Mouse (Mus musculus): Measurements from ENCODE around the gene Ntrk1.

The Ntrk1 gene

DNA sequence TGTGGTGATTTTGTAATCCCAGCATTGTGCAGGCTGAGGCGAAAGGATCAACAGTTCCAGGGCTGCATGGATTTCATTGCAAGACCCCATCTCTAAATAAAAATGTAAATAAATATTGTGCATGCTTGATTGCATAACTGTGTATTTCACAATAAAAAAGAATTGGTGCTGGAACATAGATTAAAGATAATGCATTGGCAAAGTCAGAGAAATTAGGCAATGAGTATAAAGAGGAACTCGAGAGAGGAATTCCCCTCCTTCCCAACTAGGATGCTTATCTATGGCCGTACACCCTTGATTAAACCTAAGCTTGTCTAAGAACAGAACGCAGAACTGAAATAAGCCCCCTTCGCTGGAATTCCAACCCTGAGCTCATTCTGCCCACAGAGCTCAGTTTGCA is 9.8 kb downstream of the Ntrk1 start:
- no peak for DNase-seq

DNA sequence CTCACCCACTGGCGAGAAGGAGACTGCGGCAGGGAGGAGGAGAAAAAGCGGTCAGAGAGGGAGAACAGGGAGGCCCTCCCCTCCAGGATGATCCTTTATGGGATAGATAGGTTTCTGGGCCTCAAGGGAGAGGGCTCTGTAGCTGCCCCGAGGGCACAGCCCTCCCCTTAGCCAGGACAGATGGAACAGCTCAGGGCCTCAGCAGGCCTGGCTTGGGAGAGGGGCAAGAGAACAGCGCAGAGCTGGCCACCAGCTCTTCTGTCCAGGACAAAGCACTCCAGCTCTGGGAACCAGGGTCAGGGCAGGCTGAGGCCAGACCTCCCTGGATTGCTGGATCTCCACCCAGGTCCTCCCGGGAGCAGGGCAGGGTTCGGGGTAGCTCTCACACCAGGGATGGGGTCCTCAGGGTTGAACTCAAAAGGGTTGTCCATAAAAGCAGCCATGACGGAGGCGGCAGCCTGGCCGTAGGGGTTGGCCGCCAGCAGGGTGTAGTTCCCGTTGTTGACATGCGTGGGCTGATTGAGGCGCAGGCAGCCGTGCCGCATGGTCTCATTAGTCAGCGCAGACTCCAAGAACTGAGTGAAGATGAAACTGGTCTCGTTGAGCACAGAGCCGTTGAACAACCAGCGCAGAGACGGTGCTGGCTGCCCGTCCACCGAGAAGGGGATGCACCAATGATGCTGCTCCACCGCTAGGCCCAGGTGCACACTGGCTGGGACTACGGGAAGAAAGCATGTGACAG is 11.5 kb downstream of the Ntrk1 start:
- DNase-seq = peak in 1 of 2 experiments; percentile 25

DNA sequence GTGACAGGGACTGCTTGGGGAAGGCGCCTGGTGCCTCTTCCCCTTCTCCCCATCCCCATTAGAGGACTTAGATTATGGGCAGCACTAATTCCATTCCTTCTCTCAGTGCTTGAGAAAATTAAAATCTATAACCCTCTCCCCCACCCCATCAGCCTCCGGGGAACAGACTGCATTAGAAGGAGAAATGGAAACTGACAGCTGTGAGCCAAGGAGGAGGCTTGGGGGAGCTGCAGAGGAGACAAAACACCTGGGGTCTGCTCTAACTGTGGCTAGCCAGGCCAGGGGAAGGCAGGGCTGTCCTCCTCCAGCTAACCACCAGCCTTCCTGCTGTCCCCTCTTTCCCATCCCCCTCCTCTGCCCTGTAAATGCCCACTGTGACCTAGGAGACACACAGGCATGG is 15.9 kb downstream of the Ntrk1 start:
- DNase-seq = no peak

DNA sequence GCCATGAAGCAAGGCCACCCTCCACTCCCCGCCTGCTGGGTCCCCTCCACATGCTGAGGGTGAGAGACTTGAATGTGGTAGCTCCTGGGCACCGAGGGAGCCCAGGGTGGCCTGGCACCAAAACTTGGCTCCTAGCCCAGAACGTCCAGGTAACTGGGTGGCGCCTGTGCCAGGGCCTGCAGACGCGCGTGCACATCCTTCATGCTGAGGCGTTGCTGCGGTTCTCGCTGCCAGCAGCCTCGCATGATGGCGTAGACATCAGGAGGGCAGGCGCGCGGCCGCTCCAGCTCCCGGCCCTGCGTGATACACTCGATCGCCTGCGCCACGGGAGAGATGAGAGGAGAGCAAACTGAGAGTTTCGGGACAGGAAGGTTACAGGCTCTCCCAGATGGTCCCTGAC is 16.7 kb downstream of the Ntrk1 start:
- DNase-seq = no peak

DNA sequence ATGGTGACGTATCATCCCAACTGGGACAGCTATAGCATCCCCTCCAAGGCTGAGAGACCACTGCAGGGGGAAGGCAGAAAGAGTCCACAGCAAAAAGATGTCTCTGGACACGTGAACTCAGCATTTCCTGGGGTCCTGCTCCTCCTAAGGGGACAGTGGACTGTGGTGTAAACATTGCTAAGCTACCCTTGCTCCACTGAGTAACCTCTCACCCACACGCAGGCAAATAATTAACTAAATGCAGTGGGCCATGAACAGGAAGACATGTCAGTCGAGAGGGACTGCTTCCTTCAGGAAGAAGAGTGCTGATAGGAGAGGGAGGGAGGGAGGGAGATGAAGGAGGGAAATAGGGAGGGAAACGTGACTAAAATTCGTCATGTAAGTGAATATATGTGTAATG is 23.9 kb downstream of the Ntrk1 start:
- DNase-seq = no peak

DNA sequence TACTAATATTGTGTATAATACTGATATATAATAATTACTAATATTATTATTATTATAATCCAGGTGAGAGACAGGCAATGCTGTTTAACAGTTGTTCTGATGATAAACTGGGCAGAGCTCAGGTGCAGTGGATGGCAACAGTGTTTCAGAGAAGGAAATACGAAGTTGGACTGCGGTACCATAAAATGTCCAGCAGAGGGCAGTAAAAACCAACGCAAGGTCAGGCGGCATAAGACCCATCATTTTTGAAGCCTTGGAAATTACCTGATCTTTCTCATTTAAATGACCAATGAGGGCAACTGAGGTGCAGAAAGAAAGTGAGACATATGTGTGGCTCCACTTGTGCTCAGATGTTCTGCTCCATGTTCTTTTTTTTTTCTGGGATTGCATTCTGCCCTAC is 24.7 kb downstream of the Ntrk1 start:
- peak in 1 of 2 experiments; percentile 58 for DNase-seq

DNA sequence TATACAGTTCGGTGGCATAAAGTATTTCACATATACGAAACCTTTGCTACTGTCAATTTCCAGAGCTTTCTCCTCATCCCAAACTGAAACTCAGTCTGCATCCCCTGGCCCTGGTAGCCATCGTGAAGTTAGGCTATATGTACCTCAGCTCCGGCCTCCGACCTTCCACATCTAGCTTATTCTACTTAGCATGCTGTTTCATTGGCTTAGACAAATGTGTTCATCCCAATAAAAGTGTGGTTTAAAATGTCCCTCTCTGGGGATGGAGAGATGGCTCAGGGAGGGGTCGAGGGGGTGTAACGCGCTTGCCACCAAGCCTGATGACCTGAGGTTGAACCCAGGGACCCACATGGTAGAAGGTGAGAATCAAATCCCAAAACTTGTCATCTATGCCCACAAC is 25.5 kb downstream of the Ntrk1 start:
- no peak for DNase-seq

DNA sequence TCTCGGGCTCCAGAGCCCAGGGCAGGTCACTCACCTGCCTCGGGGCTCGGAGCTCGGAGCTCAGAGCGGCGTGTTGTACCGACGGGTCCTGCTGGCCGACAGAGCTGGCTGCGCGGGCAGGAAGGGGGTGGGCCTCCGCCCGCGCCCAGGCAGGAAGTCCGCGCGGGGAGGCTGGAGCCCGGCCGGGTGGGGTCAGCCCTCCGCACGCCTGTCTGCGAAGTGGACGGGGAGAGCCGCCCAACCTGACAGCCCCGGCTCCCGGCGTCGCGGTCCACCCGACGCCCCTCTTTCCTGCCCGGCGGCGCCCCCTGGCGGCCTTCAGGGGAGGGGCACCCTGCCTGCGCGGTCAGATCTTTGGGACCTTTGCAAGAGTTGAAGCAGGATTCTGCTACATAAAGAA is 26.1 kb downstream of the Ntrk1 start:
- peak; percentile 92 to 95 for DNase-seq

DNA sequence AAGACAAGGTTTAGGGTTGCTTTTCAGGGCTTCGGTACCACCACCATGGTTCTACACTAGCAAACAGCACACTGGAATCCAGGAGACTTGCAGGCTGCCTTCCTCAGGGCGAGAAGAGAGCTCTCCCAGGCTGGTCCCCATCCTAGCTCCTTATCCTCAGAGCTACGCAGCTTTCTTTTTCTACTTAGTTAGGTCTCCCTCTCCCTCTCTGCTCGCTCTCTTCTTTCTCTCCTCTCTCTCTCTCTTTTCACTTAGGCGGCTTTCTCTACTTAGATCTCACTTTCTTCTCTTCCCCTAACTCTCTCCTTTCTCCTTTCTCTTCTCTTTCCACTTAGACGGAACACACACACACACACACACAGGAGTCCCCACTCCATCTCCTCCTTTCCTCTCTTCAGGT is 26.5 kb downstream of the Ntrk1 start:
- DNase-seq = no peak

DNA sequence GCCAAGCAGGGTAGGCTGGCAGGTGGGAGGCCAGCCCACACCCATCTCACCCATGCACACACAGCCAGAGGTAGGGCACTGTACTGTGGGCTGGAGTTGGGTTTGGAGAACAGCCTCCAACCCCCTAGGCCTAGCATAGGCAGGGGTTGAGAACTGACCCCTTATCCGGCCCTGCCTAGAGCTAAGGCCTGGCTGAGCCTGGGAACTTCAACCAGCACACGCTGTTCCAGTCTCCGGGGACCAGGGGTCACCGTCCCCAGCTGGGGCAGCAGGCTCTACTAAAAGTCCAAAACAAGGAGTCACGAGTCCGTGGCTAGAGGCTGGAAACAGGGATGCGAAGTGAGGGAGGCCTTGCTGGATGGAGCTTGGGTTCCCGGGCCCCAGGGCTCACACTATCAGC is 27.2 kb downstream of the Ntrk1 start:
- DNase-seq = peak in 1 of 2 experiments; percentile 62

DNA sequence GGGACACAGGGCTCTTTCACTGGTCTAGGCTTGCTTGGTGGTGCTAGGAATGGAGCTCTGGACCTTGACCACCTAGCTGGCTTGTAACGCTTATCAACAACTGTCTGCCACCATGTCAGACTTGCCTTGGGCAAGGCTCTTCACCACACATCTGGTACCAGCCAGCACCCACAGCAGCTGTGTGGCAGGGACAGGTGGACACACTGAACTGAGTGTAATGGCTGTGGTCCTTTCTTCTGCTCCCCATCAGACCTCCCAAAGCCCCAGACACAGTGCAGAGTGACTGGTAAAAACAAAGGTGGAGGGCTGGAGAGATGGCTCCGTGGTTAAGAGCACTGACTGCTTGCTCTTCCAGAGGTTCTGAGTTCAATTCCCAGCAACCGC is 28.7 kb downstream of the Ntrk1 start:
- DNase-seq = no peak

DNA sequence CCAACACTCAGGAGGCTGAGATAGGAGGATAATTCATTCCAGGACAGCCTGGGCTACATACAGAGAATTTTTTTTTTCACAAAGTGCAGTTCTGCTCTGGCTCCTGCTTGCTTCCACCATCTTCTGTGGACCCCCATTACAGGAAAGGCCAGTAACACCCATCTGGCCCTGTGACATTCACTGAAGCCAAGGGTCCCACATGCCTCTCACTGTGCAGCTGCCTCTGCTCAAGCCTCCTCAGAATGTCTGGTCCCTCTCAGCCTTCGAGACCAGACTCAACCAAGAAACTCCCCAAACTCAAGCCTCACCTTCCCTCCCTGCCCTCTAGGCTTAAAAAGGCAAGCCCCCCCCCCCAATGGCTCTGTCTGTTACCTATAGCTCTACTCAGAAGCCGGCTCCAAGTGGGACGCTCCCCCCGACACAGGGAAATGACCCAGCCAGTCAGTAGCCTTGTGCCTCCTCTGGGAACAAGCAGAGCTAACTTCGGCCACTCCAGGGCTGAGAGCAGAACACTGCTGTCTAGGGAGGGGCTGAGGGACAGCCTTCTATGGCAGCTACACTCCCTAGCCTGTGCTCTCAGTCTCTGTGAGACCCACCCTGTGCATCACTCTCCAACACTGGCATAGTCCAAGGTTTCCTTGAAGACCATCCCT is 29.2 kb downstream of the Ntrk1 start:
- DNase-seq = no peak

DNA sequence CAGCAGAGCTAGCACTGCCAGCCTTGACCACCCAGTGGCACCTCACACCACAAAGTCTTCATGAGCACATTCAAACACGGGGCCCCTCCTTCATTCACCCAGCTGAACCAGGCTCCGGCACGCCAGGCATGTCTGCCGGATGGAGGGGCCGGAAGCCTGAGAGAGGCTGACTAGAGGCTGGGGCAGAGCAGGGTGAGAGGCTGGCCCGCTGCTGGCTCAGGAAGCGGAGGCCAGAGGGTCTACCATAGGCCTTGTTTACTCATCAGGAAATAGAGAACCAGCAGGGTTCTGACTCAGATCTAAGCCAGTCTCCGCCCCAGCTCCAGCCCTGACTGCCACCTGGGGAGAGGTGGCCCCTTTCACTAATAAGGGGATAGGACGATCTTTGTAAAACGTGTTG is 29.9 kb downstream of the Ntrk1 start:
- DNase-seq = peak; percentile 80 to 88

DNA sequence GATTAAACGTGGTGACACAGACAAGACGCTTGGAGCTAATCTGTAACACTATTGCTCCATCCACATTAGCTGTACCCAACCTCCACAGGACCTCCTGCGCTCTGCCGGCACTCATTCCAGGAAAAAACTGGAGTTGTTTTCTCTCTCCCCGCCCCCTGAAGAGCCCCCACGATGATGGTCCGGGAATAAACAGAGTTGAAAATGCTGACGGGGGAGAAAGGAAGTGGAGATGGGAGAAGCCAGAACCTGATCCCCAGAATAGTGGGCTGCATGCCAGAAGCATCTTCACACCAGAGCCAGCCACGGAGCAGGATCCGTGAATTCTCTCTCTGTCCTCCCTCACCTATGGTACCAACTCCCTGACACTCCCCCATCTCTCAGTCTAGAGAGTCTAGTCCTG is 30.5 kb downstream of the Ntrk1 start:
- peak in 1 of 2 experiments; percentile 53 for DNase-seq

DNA sequence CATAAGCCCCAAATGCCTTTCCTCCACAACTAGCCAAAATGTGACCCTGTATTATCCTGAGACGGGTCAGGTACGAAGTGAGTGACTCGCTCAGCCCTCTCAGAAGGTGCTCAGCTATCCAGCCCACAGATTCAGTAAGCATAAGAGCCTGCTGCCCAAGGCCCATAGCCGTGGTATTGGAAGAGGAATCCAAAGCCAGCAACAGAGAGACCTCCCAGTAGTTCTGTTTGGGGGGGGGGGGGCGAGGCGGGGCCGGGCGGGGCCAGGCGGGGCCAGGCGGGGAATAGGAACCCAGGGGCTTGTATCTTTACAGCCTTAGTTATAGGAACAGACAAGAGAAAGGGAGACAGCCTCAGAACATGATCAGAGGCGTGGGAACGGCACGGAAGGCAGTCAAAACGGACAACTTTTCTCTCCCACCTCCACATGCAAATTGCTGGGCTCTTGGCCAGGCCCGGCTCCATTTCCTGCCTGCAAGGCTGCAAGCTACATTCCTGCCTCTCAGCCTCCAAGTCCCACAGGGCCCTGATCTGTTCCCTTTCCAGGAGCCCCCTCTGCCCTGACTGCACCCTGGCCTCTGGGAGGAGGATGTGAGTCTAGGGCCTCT is 31.2 kb downstream of the Ntrk1 start:
- DNase-seq = peak; percentile 81 to 89

DNA sequence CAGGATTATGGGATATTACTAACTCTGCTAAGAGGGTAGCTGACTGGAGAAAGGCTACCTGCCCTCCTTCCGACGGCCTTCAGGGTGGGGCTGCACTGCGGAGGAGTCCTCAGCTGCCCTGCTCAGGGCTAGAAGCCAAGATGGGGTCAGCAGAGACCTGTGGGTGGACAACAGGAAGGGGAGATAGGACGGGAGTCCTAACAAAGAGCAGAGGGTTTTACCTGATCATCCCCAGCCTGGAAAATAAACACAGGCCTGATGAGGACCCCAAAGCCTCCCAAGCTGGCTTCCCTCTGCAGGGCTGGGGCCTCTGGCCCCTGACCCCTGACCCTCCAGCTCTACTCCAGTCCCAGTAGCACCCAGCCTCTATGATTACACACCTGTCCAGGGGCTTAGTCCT is 31.8 kb downstream of the Ntrk1 start:
- no peak for DNase-seq

DNA sequence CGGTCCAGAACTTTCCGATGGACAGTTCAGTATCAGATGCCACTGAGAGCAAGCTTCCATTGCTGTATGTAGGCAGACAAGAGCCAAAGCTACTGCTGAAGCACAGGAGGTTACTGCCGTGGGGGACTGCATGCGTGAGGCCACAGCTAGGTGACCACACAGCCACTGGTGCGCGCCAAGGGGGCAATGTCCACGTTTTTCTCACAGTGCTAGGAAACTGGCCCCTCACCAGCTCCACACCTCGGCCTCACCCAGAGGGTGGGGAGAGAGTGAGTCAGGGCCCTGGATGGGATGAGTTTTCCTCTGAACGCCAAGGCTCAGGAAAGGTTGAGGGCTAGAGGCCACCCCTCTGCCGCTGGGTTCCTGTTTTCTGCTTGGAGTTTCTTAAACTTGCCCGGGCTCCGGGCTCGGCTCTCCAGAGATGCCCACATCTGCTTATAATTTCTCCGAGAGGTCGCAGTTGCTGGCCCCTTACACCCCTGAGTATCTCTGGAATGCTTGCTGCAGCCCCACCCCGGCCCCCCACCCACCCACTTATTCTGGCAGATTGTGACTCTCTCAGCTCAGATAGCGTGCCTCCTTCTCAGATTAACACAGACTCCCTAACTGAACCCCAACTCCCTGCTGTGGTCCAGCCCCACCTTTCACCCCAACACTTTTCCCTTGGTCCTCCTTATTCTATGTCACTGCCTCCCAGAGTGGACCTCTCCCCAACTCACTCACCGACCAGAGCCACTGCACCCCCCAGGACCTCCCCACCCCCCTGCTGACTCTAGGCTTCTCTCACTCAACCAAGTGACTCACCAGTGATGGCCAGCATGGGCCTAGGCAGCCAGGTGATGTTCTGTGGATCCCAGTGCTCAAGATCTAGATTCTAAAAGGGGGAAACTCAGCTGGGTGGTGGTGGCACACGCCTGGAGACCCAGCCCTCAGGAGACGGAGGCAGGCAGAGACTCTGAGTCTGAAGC is 33.3 kb downstream of the Ntrk1 start:
- no peak for DNase-seq

DNA sequence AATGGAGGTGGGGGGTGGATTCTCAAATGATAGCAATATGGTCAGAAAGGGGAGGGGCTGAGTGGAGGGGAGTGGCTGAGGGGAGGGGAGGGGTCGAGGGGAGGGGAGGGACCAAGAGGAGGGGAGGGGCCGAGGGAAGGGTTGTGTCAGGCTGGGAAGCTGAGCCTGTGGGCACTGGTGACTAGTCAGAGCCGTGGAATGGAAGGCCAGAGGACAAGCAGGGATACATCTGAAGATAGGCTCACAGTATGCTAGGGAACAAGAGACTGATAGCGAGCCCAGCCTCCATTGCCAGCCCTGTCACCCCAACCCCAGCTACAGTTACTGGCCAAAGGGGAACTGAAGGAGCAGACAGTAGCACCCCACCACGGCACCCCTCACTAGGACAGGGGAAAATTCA is 36.3 kb downstream of the Ntrk1 start:
- no peak for DNase-seq

DNA sequence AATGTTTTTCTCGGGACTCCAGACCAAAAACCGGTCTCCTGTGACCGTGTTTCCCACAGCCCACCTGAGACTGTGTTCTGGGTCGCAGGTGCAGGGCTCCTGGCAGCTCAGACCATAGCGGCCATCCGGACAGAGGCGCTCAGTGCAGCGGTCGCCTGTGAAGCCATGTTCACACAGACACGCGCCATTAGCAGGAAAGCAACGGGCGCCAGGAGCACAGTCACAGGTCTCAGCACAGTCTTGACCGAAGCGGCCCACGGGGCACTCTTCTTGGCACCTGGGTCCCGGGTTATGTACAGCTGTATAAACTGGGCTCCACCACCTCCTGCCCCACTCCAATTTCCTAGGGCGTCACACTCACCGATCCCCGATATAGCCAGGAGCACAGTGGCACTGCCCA is 38.5 kb downstream of the Ntrk1 start:
- DNase-seq = no peak

DNA sequence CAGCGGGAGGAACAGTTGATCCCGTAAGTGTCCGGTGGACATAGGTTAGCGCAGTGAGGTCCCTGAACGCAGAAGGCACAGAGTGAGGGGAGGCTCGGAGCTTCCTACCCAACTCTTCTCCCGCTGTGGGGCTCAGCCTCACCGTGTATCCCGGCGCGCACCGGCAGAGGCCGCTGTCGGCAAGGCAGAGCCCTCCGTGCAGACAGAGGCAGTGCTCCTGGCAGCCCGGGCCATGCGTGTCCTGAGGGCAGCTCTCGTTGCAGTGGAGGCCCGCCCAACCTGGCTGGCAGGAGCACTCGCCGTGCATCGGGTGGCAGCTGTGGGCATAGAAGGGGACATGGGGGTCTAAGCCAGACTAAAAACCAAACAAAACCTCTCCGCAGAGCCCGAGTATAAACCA is 39.0 kb downstream of the Ntrk1 start:
- DNase-seq = peak; percentile 89 to 92

DNA sequence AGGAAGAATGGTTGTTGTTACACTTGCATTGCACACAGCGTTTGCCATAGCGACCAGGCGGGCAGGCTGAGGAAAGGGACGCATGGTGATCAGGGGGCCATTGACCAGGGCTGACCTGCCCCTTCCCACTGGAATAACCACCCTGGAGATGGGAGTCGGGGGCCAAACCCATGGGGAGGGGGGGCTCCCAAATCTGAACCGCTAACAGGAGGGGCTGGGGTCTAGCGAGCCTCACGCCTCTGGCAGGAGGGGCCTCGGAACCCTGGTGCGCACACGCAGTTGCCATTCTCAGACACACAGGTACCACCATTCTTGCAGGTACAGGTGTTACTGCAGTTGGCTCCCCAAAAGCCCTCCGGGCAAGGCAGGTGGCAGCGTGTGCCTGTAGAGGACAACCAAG is 41.1 kb downstream of the Ntrk1 start:
- DNase-seq = no peak

DNA sequence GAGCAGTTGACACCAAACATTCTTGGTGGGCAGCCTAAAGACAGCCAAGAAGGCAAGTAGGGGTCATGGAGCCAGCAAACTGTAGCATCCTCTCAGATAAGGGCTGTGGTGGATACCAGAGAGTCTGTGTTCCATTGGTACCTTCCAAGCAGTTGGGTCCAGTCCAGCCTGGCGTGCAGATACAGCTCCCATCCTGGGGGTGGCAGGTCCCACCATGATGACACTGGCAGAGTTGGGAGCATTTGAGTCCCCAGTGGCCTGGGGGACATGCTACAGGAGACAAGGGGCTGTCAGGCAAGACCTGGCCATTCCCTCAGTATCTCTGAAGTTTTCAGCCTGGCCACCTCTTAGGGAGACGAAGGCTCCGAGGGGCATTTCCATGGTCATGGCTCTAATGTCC is 42.4 kb downstream of the Ntrk1 start:
- no peak for DNase-seq

DNA sequence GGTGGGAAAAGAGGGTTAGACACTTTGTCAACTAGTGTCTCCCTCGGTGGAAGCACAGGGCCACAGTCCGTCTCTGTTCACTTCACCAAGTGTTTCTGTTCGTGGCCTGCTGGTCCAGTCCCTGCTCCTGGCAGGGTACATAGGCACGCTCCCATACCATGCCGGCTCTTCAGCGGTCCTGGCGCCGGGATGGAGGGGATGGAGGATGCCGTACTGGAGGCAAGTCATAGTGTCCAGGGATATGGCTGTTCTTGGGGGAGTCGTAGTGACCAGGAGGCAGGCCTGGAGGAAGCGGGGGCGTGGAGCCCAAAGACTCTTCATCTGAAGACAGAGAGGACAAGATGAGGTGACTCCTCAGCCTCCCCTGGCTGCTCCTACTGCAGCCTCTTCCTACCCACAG is 45.0 kb downstream of the Ntrk1 start:
- DNase-seq = no peak

Measured in lung, postnatal 4 days (tissue).